Mouse (Mus musculus) MN1 (cell line): Measurements from ENCODE around the gene Cnn1.

ENCODE experiments used
- DNase-seq: peaks from one replicate; pipeline ENCODE4 v3.0.0-alpha.2; 2016; ENCODE audit warnings: low spot score

Gene Cnn1

DNA sequence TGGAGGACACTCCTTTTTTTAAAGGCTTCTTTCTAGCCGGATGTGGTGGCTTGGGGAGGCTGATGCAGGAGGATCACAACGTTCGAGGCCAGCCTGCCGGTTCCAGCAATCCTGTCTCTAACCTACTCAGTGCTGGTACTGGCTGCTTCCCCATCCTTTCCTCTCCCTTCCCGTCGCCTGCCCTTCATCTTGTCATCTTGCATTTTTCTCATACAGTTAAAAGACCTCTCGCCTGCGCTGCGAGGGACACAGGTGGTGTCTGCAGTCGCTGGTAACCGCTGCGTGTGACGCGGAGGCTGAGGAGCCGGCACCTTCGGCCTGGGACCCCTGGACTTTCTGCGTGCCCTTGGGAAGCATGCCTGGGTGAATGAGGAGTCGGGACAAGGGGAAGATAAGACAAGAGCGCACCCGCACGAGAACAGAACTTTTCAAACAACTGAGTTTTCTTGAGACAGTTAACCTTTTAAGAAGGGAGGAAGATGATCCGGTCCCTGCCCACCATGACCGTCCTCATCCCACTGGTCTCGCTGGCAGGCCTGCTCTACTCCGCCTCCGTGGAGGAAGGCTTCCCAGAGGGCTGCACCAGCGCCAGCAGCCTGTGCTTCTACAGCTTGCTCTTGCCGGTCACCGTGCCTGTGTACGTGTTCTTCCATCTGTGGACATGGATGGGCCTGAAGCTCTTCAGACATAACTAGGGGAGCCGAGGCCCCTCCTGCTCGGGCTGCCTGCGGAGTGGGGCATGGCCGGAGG, 58.7 kb downstream of the Cnn1 start:
- no peak for DNase-seq
